Mouse (Mus musculus): ENCODE data around the gene A630023A22Rik. TPM values are rescaled to one million over a fixed set of nuclear protein-coding genes. Genes with fewer than 3 reads are reported as not detected.

Gene A630023A22Rik
- polyA plus RNA-seq, 1 experiment from 2014 or later = not detected

DNA sequence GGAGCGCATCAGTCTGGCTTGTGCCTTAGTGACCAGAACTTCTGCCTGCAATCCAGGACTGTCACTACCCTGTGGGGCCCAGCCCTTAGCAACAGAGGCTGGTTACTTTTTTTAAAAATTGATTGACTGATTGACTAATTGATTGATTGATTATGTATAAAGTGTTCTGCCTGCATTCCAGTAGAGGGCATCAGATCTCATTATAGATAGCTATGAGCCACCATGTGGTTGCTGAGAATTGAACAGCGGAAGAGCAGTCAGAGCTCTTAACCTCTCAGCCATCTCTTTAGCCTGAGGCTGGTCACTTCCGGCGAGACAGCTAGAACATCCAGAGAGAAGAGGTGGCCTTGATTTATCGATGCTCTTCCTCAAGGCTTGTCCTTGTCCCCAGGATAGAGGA is 25.3 kb downstream of the A630023A22Rik start:
- no peak for DNase-seq (ENCODE audit: low spot score)
- no peaks in the 10 kb centered on the region for H3K9me3 ChIP-seq
- H3K36me3 ChIP-seq = no peaks in the 10 kb centered on the region
- WGBS = 69% methylated on average over 5 of the region's 5 CpGs
- 0 out of 2 replicates have a peak, but pooled peaks cover 3% of the 10 kb centered on the region for H3K4me1 ChIP-seq
- H3K4me3 ChIP-seq = no peak overlapping the region
- 0 out of 2 replicates have a peak, but pooled peaks cover 14% of the 10 kb centered on the region for H3K27me3 ChIP-seq (ENCODE audit: insufficient read depth, poor library complexity, severe bottlenecking)
- no peak overlapping the region for H3K27ac ChIP-seq

DNA sequence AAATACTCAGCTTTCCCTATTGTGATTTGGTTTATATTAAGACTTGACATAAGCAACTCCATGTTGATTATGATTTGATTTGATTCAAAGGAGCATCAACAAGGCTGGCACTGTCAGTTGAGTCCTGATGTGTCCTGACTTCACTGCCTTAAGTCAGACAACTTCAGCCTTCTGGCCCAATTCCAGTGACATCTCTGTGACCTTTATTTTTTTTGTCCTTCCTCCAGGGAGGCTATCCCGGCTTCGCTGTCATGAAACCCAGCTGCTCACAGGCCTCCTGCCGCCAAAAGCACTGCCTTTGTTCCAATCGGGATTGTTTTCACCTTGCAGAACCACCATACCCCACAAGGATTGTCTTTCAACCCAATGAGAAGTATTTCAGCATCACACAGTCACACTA is 27.2 kb downstream of the A630023A22Rik start:
- Histone ChIP-seq H3K4me1 (peaks cover 13% of the 10 kb centered on the region), H3K27ac (no peak overlapping the region), H3K4me3 (no peak overlapping the region), H3K36me3 (no peaks in the 10 kb centered on the region), H3K27me3 (ENCODE audit: insufficient read depth, poor library complexity, severe bottlenecking) (0 out of 2 replicates have a peak, but pooled peaks cover 6% of the 10 kb centered on the region), H3K9me3 (no peaks in the 10 kb centered on the region)
- WGBS = 41% methylated on average over 4 of the region's 4 CpGs
- DNase-seq (ENCODE audit: low spot score) = no peak

DNA sequence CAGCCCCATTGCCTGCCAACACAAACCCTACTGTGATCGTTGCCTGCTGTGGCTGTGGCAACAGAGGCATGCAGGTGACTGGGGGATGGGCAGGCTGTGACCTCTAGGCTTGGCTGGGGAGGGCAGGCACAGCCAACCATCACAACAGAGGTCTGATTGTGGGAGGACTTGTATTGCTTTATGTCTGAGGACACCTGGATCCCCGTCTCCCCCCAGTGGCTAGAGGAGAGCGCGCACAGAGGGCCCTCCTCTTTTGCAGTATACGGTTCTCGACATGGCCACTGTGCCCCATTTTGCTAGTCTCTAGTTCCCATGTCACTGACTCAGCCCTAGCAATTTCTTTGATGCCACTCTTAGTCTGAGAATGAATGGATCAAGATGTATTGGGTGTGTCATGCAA is 30.9 kb downstream of the A630023A22Rik start:
- DNase-seq (ENCODE audit: low spot score) = no peak
- Histone ChIP-seq H3K27ac (no peak overlapping the region), H3K27me3 (ENCODE audit: insufficient read depth, poor library complexity, severe bottlenecking) (peaks cover 10% of the 10 kb centered on the region; the same call in 1 of the 2 replicates), H3K4me3 (no peak overlapping the region), H3K4me1 (peaks cover 10% of the 10 kb centered on the region), H3K9me3 (no peaks in the 10 kb centered on the region), H3K36me3 (no peaks in the 10 kb centered on the region)
- WGBS = 47% methylated on average over 6 of the region's 6 CpGs

DNA sequence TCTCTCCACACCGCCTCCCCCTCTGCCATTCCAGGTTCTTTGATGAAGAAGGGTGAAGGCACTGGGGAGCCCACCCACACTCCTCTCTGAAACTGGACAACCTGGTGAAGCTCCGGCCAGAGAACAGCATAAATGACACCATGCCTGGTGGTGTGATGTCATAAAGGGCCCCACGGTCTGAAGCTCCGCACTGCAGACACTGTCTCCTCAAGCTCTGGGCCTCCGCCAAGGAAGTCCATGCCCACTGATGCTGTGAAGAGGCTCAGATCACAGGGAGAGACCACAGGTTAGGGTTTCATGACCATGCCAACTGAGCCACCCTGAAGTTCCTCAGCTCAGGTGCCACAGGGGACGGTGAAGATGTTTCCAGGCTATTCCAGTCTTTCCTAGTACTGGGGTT is 50.0 kb downstream of the A630023A22Rik start, which contains the start of gene Antxrl:
Gene Antxrl, plus strand, starts transcription at position 192 of the 400 bp plus-strand sequence.
- H3K4me1 ChIP-seq = no peaks in the 10 kb centered on the region
- H3K27ac ChIP-seq = no peak within 1 kb of the TSS
- 86% methylated on average over 6 of the region's 6 CpGs for WGBS
- no peak for DNase-seq (ENCODE audit: low spot score)
- no peak within 1 kb of the TSS for H3K4me3 ChIP-seq
- no peaks in the 10 kb centered on the region for H3K36me3 ChIP-seq
- H3K27me3 ChIP-seq (ENCODE audit: insufficient read depth, poor library complexity, severe bottlenecking) = no peaks in the 10 kb centered on the region
- H3K9me3 ChIP-seq = no peaks in the 10 kb centered on the region

DNA sequence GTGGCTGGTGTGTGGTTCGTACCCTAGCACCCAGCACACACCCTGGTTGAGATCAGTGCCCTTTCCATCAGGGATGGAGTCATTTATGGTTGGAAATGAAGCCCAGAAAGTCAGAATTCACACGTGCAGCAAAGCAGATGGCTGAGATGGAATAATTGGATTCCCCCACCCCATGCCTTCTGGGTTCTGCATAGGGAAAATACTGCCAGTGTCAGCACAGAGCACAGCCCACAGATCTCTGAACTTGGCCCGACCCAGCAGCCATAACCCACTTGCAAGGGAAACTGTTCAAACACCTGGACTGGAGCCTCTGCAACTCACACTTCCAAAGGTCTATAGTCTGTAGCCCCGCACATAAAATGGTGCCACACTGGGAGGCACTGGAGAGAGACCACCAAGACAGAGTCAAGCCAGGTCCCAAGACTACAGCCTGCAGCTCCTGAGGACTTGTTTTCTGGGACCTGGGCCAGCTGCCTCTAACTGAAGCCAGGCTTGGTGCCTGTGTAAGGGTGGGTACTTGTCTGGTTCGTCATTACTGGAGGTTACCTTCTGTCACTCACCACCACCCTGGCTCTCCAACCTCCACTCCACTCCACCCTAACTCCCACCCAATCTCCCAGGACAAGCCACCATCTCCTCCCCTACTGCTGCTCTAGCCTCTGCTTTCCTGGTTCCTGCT is 52.3 kb downstream of the A630023A22Rik start:
- Histone ChIP-seq H3K9me3 (no peaks in the 10 kb centered on the region), H3K4me1 (no peaks in the 10 kb centered on the region), H3K27ac (no peak overlapping the region), H3K36me3 (no peaks in the 10 kb centered on the region), H3K4me3 (no peak overlapping the region), H3K27me3 (ENCODE audit: insufficient read depth, poor library complexity, severe bottlenecking) (no peaks in the 10 kb centered on the region)
- 71% methylated on average over 5 of the region's 5 CpGs for WGBS
- no peak for DNase-seq (ENCODE audit: low spot score)

DNA sequence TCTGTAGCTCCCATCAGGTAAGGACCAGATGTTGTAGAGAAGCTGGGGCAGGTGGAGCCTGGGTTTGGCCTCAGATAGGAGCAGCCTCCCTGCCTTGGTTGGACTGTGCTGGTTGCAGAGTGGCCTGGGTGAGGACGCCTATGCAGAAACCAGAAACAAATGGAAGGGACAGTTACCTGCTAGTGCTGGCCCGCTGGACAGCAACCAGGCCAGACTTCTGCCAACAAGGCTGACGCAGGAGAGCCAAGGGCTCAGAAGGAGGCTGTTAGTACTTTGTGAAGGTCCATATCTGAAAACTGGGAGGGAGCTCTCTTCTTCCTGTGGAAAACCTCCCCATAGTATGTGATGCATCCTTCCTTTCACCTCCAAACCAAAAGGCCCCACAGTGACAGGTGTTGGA is 59.2 kb downstream of the A630023A22Rik start:
- no peak overlapping the region for H3K4me3 ChIP-seq
- no peaks in the 10 kb centered on the region for H3K4me1 ChIP-seq
- no peaks in the 10 kb centered on the region for H3K9me3 ChIP-seq
- no peaks in the 10 kb centered on the region for H3K36me3 ChIP-seq
- DNase-seq (ENCODE audit: low spot score) = no peak
- 43% methylated on average over 3 of the region's 3 CpGs for WGBS
- no peaks in the 10 kb centered on the region for H3K27me3 ChIP-seq (ENCODE audit: insufficient read depth, poor library complexity, severe bottlenecking)
- H3K27ac ChIP-seq = no peak overlapping the region

DNA sequence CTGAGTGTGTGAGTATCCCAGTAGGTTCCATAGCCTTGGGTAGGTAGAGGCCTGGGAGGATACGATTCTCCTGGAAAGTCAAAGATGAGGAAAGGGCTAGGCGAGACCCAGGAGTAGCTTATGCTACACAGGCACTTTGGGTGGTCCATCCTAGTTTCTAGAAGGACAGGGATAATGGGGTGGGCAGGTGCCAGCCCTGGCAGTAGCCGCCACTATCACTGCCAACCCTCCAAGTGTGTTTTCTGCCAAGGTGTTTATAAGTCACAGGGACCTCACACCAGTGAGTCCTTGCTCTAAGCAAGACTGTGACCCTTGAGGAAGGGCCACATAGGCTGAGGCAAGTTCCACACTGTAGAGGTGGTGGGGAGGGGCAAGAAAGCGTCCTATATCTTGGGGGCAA is 61.3 kb downstream of the A630023A22Rik start:
- no peak for DNase-seq (ENCODE audit: low spot score)
- Histone ChIP-seq H3K27me3 (ENCODE audit: insufficient read depth, poor library complexity, severe bottlenecking) (no peaks in the 10 kb centered on the region), H3K4me1 (no peaks in the 10 kb centered on the region), H3K9me3 (no peaks in the 10 kb centered on the region), H3K27ac (no peak overlapping the region), H3K4me3 (no peak overlapping the region), H3K36me3 (no peaks in the 10 kb centered on the region)
- WGBS = 78% methylated on average over 4 of the region's 4 CpGs

DNA sequence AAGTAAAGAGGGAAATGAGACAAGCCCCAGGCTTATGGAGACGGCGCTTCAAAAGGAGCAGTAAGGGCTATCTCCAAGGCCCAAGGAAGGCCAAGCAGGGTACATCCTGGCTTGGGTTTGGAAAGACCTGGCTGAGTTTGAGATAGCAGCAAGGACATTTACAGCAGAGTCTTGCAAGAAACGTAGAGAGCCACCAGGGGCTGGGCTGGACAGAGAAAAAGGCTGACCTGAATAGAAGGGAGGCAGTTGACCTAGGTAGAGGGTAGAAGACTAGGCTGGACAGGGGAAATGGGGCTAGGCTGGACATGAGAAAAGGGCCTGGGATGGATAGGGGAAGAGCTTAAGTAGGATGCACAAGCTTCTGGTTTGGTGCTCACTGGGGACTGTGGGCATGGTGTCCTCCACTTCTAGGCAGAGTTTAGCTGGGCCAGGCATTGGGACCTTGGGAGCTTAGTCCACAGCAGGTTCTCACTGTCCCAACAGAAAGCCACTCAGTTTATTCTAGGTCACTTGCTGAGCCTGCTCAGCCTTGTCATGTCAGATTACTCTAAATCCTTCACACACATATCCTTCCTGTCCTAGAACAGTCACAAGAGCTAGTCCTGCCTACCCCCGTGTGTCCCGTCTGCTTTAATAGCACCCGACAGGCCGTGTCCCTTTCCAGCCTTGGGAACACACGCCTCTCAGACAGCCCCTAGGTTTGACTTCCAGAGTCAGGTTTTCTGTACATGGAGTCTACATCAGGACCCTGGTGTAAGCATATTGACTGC is 68.5 kb downstream of the A630023A22Rik start:
- no peaks in the 10 kb centered on the region for H3K27me3 ChIP-seq (ENCODE audit: insufficient read depth, poor library complexity, severe bottlenecking)

DNA sequence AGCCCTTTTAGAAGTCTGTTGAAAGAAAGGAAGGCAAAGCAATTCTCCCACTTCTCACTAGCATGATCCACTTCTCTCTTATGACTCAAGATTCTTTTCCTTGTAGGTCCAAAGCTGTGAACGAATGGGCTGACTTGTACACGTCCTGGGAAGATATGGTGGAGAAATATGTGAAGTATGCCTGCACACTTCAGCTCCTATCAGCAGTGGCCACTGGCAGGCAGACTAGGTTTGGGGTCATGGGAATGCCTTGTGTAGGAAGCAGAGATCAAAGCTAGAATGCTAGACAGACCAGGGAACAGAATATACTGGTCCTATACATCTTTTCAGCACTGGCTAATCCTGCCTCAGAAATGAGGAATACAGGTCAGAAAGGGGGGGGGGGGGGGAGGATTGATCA is 75.8 kb downstream of the A630023A22Rik start:
- no peaks in the 10 kb centered on the region for H3K36me3 ChIP-seq
- peak; percentile 69 for DNase-seq (ENCODE audit: low spot score)
- WGBS = 17% methylated on average over 2 of the region's 2 CpGs
- H3K27me3 ChIP-seq (ENCODE audit: insufficient read depth, poor library complexity, severe bottlenecking) = no peaks in the 10 kb centered on the region
- H3K4me1 ChIP-seq = peaks cover 7% of the 10 kb centered on the region; the same call in 1 of the 2 replicates
- no peak overlapping the region for H3K4me3 ChIP-seq
- H3K9me3 ChIP-seq = no peaks in the 10 kb centered on the region
- no peak overlapping the region for H3K27ac ChIP-seq

More for the DNA sequence above, 68.5 kb downstream of the A630023A22Rik start:
- 79% methylated on average over 8 of the region's 8 CpGs for WGBS
- Histone ChIP-seq H3K4me3 (no peak overlapping the region), H3K9me3 (no peaks in the 10 kb centered on the region), H3K4me1 (no peaks in the 10 kb centered on the region), H3K36me3 (no peaks in the 10 kb centered on the region), H3K27ac (no peak overlapping the region)
- peak; percentile 71 for DNase-seq (ENCODE audit: low spot score)

DNA sequence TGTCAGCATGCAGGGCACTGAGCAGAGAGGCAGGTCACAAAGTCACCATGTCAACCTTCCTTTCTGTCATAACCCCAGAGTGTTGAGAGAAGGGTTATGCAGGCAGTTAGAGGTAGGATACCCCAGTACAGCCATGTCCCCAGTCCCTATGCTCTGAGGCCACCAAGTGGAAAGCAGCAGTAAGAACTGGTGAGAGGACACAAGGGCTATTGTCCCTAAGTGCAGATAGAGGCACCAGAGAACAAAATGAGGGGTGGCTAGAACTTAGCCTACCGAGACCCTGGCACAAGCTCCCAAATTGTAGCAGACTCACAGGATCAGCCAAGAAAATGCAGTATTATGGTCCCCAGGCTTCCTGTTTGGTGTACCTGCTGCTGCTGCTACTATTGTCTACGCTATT is 85.6 kb downstream of the A630023A22Rik start:
- Histone ChIP-seq H3K4me1 (no peaks in the 10 kb centered on the region), H3K9me3 (no peaks in the 10 kb centered on the region), H3K36me3 (no peaks in the 10 kb centered on the region), H3K27me3 (ENCODE audit: insufficient read depth, poor library complexity, severe bottlenecking) (no peaks in the 10 kb centered on the region), H3K4me3 (no peak overlapping the region), H3K27ac (no peak overlapping the region)
- 79% methylated on average over 2 of the region's 2 CpGs for WGBS
- peak; percentile 53 for DNase-seq (ENCODE audit: low spot score)

DNA sequence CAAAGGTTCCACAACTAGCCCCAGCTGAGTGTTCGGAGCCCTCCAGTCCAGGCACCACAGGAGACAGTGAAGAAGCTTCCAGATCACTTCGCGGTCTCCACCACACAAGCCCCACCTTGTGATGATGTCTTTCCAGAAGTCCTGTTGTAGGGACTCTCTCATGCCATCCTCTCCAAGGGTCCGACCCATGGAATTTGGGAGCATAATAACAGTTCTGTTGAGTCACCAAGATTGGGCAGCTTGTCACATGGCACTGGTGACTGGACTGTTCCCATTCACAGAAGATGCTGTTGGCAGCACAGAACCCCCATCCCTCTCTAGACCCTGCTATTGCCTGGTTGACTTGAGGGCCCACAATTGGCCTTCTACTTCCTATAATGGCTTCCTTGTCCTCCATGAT is 86.2 kb downstream of the A630023A22Rik start, which contains the start of gene Gm5460:
Gene Gm5460, plus strand, starts transcription at position 378 of the 400 bp plus-strand sequence.
- H3K4me1 ChIP-seq = no peaks in the 10 kb centered on the region

DNA sequence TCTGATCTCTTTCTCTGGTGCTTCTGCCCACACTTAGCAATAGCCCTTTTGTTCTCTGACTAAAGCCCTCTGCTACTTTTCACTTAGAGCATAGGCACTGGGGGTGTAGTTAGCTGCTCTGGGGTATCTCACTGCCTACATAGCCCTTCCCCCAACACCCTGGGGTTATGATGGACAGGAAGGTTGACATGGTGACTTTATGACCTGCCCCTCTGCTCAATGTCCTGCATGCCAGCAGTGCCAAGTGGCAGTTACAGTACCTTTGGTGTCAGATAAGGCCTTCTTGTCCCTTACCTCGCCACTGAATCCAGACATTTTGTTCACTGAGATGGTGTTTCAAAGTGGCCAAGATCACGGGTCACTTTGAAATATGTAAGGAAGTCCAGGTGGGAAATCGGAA is 87.5 kb downstream of the A630023A22Rik start, which contains the start of gene Gm30083:
Gene Gm30083, minus strand, starts transcription at position 120 of the 400 bp plus-strand sequence.
- 78% methylated on average over 3 of the region's 3 CpGs for WGBS
- Histone ChIP-seq H3K36me3 (no peaks in the 10 kb centered on the region), H3K9me3 (no peaks in the 10 kb centered on the region), H3K4me3 (no peak within 1 kb of the TSS), H3K27ac (no peak within 1 kb of the TSS), H3K27me3 (ENCODE audit: insufficient read depth, poor library complexity, severe bottlenecking) (no peaks in the 10 kb centered on the region), H3K4me1 (no peaks in the 10 kb centered on the region)
- no peak for DNase-seq (ENCODE audit: low spot score)

More for the DNA sequence above, 86.2 kb downstream of the A630023A22Rik start, which contains the start of gene Gm5460:
- peak; percentile 63 for DNase-seq (ENCODE audit: low spot score)
- Histone ChIP-seq H3K9me3 (no peaks in the 10 kb centered on the region), H3K4me3 (no peak within 1 kb of the TSS), H3K27ac (no peak within 1 kb of the TSS), H3K36me3 (no peaks in the 10 kb centered on the region), H3K27me3 (ENCODE audit: insufficient read depth, poor library complexity, severe bottlenecking) (no peaks in the 10 kb centered on the region)
- 84% methylated on average over 4 of the region's 4 CpGs for WGBS

DNA sequence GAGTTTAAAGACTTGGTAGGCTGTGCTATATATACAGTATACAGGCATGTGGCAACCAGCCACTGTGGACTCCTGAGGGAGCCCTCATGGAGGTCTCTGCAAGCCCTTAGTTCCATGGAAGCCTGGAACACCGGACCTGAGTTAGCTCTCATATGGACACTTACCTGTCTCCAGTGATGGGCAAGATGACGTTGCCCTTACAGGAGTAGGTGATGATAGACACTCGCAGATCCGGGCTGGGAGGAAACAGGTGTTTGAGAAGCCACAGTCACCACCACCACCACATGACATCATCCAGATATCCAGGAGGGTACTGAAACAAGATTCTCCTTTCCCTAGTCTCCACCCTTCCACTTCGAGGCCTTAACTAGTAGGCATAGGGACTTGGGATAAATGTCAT is 100.2 kb downstream of the A630023A22Rik start:
- WGBS = 83% methylated on average over 5 of the region's 5 CpGs
- no peaks in the 10 kb centered on the region for H3K9me3 ChIP-seq

More for the DNA sequence above, 100.2 kb downstream of the A630023A22Rik start:
- Histone ChIP-seq H3K4me3 (no peak overlapping the region), H3K36me3 (no peaks in the 10 kb centered on the region), H3K27ac (no peak overlapping the region), H3K4me1 (peaks cover 7% of the 10 kb centered on the region), H3K27me3 (ENCODE audit: insufficient read depth, poor library complexity, severe bottlenecking) (peaks cover 8% of the 10 kb centered on the region)
- DNase-seq (ENCODE audit: low spot score) = peak; percentile 10

Data from heart, embryonic 10.5 days (tissue).